Mouse (Mus musculus): ENCODE data around the gene Gale. TPM values are rescaled to one million over a fixed set of nuclear protein-coding genes. Genes with fewer than 3 reads are reported as not detected.

Gene Gale
- polyA plus RNA-seq, 1 experiment from 2014 or later = 62.2 TPM

DNA sequence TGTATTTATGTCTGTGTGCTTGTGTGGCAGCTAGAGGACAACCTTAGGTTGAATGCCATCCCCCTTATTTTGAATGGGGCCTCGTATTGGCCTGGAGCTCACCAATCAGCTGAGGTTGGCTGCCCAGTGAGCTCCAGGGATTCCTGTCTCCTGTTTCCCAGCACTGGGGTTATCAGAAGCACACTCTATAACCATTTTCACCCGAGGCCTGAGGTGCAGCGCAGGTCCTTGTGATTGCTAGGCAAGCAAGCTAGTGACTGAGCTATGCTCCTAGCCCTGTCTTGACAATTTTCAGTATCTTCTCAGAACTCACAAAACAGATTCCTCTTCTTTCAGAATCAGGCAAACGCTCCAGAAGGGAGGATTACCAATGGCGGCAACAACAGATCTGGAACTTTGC is 21.0 kb downstream of the Gale start:
- ATAC-seq (replicated peaks; ENCODE audit: low FRiP score, low TSS enrichment, low read depth) = no peak
- 83% methylated on average over 5 of the region's 5 CpGs for WGBS
- H3K9ac ChIP-seq (ENCODE audit: low read length) = no peak overlapping the region
- H3K27ac ChIP-seq (ENCODE audit: low read depth) = no peak overlapping the region
- no peak overlapping the region for H3K4me2 ChIP-seq (ENCODE audit: low read length)
- peaks cover 11% of the 10 kb centered on the region for H3K4me1 ChIP-seq (replicated peaks; ENCODE audit: control insufficient read depth, insufficient read depth, low read length)
- no peaks in the 10 kb centered on the region for H3K9me3 ChIP-seq (ENCODE audit: control insufficient read depth, low read length)
- H3K4me3 ChIP-seq (ENCODE audit: low read depth, low read length) = no peak overlapping the region
- no peaks in the 10 kb centered on the region for H3K27me3 ChIP-seq (replicated peaks; ENCODE audit: control insufficient read depth, insufficient read depth, low read length)
- H3K36me3 ChIP-seq (ENCODE audit: control insufficient read depth, insufficient read depth, low read length) = peaks cover 30% of the 10 kb centered on the region
- no peak for DNase-seq (ENCODE audit: low spot score)

- no peak overlapping the region for H3K4me2 ChIP-seq (ENCODE audit: low read length)
These were observed 21.7 kb downstream of the Gale start for GRCm38 (mm10) chr4:135985193-135985592.

GRCm38 (mm10) chr4:135985769-135986168 is 22.2 kb downstream of the Gale start:
- no peaks in the 10 kb centered on the region for H3K27me3 ChIP-seq (replicated peaks; ENCODE audit: control insufficient read depth, insufficient read depth, low read length)
- 85% methylated on average over 7 of the region's 7 CpGs for WGBS

More at GRCm38 (mm10) chr4:135985193-135985592, 21.7 kb downstream of the Gale start:
- no peak for ATAC-seq (replicated peaks; ENCODE audit: low FRiP score, low TSS enrichment, low read depth)
- Histone ChIP-seq H3K27me3 (replicated peaks; ENCODE audit: control insufficient read depth, insufficient read depth, low read length) (no peaks in the 10 kb centered on the region), H3K9ac (ENCODE audit: low read length) (no peak overlapping the region), H3K27ac (ENCODE audit: low read depth) (no peak overlapping the region), H3K36me3 (ENCODE audit: control insufficient read depth, insufficient read depth, low read length) (peaks cover 30% of the 10 kb centered on the region), H3K4me3 (ENCODE audit: low read depth, low read length) (peak overlapping the region; percentile 96; the same call in 1 of the 2 replicates), H3K9me3 (ENCODE audit: control insufficient read depth, low read length) (no peaks in the 10 kb centered on the region), H3K4me1 (replicated peaks; ENCODE audit: control insufficient read depth, insufficient read depth, low read length) (peaks cover 11% of the 10 kb centered on the region)
- 94% methylated on average over 5 of the region's 5 CpGs for WGBS
- DNase-seq (ENCODE audit: low spot score) = no peak

GRCm38 (mm10) chr4:135986301-135986942 is 22.9 kb downstream of the Gale start:
- Histone ChIP-seq H3K4me2 (ENCODE audit: low read length) (peak overlapping the region; percentile 61), H3K4me1 (replicated peaks; ENCODE audit: control insufficient read depth, insufficient read depth, low read length) (peaks cover 11% of the 10 kb centered on the region), H3K27me3 (replicated peaks; ENCODE audit: control insufficient read depth, insufficient read depth, low read length) (no peaks in the 10 kb centered on the region), H3K9ac (ENCODE audit: low read length) (peak overlapping the region; percentile 91), H3K27ac (ENCODE audit: low read depth) (peak overlapping the region; percentile 68; the same call in 1 of the 2 replicates), H3K4me3 (ENCODE audit: low read depth, low read length) (peak overlapping the region; percentile 96), H3K36me3 (ENCODE audit: control insufficient read depth, insufficient read depth, low read length) (peaks cover 30% of the 10 kb centered on the region), H3K9me3 (ENCODE audit: control insufficient read depth, low read length) (no peaks in the 10 kb centered on the region)
- 8% methylated on average over 23 of the region's 23 CpGs for WGBS
- peak; percentile 55 for DNase-seq (ENCODE audit: low spot score)
- ATAC-seq (replicated peaks; ENCODE audit: low FRiP score, low TSS enrichment, low read depth) = 0 out of 2 replicates have a peak, but pooled peaks have one; percentile 4

More at GRCm38 (mm10) chr4:135985769-135986168, 22.2 kb downstream of the Gale start:
- H3K4me1 ChIP-seq (replicated peaks; ENCODE audit: control insufficient read depth, insufficient read depth, low read length) = peaks cover 11% of the 10 kb centered on the region
- H3K9me3 ChIP-seq (ENCODE audit: control insufficient read depth, low read length) = no peaks in the 10 kb centered on the region
- H3K9ac ChIP-seq (ENCODE audit: low read length) = peak overlapping the region; percentile 91
- ATAC-seq (replicated peaks; ENCODE audit: low FRiP score, low TSS enrichment, low read depth) = no peak
- no peak overlapping the region for H3K27ac ChIP-seq (ENCODE audit: low read depth)
- peak overlapping the region; percentile 96 for H3K4me3 ChIP-seq (ENCODE audit: low read depth, low read length)
- H3K36me3 ChIP-seq (ENCODE audit: control insufficient read depth, insufficient read depth, low read length) = peaks cover 30% of the 10 kb centered on the region
- DNase-seq (ENCODE audit: low spot score) = no peak
- peak overlapping the region; percentile 61 for H3K4me2 ChIP-seq (ENCODE audit: low read length)

DNA sequence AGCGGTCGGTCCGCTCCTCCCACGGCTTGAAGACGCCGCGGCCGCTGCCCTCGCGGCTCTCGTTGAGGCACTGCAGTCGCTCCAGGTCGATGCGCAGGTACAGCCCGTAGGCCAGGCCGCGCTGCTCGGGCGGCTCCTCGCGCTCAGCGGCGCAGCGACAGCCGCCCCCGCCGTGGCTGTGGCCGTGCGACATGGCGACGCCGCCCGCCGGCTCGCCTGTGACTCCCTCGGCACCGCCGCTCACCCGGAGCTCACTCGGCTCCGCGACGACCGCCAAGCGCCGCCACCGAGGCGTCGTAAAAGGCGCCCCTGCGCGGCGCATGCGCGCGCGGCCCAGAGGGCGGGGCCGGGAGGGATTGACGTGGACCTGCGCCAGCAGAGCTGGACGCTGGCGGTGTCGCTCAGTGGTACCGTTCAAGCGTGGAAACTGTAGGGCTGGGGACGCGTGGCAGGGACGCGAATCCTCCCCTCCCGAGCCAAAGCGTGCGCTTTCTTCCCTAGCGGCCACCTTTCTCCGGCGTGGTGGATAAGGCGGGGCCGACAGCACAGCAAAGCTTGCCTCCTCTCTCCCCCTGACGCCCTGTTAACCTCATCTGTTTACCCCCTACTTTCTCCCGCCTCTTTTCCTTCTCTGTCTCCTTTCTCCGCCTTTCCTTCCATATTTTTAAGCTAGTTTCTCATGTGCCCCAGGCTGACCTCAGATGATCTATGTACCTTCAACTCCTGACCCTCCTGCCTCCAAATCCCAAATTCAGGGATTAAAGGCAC is 23.6 kb downstream of the Gale start, which contains the start of gene Pithd1:
TSS of gene Pithd1 (minus strand) at position 322 of the 768 bp plus-strand sequence.
- Histone ChIP-seq H3K36me3 (ENCODE audit: control insufficient read depth, insufficient read depth, low read length) (peaks cover 28% of the 10 kb centered on the region), H3K4me3 (ENCODE audit: low read depth, low read length) (peak within 1 kb of the TSS; percentile 96), H3K4me2 (ENCODE audit: low read length) (peak within 1 kb of the TSS; percentile 61), H3K9me3 (ENCODE audit: control insufficient read depth, low read length) (no peaks in the 10 kb centered on the region), H3K27ac (ENCODE audit: low read depth) (peak within 1 kb of the TSS; percentile 68), H3K4me1 (replicated peaks; ENCODE audit: control insufficient read depth, insufficient read depth, low read length) (peaks cover 11% of the 10 kb centered on the region), H3K27me3 (replicated peaks; ENCODE audit: control insufficient read depth, insufficient read depth, low read length) (no peaks in the 10 kb centered on the region), H3K9ac (ENCODE audit: low read length) (peak within 1 kb of the TSS; percentile 91)
- under 1% methylated on average over 81 of the region's 81 CpGs for WGBS
- DNase-seq (ENCODE audit: low spot score) (peak; percentile 95), ATAC-seq (replicated peaks; ENCODE audit: low FRiP score, low TSS enrichment, low read depth) (peak; percentile 88)

- Histone ChIP-seq H3K4me3 (ENCODE audit: low read depth, low read length) (peak overlapping the region; percentile 96), H3K4me2 (ENCODE audit: low read length) (peak overlapping the region; percentile 61), H3K27ac (ENCODE audit: low read depth) (peak overlapping the region; percentile 68), H3K9ac (ENCODE audit: low read length) (peak overlapping the region; percentile 91), H3K36me3 (ENCODE audit: control insufficient read depth, insufficient read depth, low read length) (peaks cover 24% of the 10 kb centered on the region), H3K9me3 (ENCODE audit: control insufficient read depth, low read length) (no peaks in the 10 kb centered on the region), H3K27me3 (replicated peaks; ENCODE audit: control insufficient read depth, insufficient read depth, low read length) (no peaks in the 10 kb centered on the region), H3K4me1 (replicated peaks; ENCODE audit: control insufficient read depth, insufficient read depth, low read length) (peaks cover 11% of the 10 kb centered on the region)
- ATAC-seq (replicated peaks; ENCODE audit: low FRiP score, low TSS enrichment, low read depth) (no peak), DNase-seq (ENCODE audit: low spot score) (no peak)
- WGBS = 61% methylated on average over 9 of the region's 9 CpGs
These were observed 24.2 kb downstream of the Gale start for GRCm38 (mm10) chr4:135987714-135988113.

GRCm38 (mm10) chr4:135993941-135994340 is 30.4 kb downstream of the Gale start:
- H3K9me3 ChIP-seq (ENCODE audit: control insufficient read depth, low read length) = no peaks in the 10 kb centered on the region
- no peak for ATAC-seq (replicated peaks; ENCODE audit: low FRiP score, low TSS enrichment, low read depth)
- no peak for DNase-seq (ENCODE audit: low spot score)
- no peak overlapping the region for H3K4me2 ChIP-seq (ENCODE audit: low read length)
- no peak overlapping the region for H3K27ac ChIP-seq (ENCODE audit: low read depth)
- 96% methylated on average over 6 of the region's 6 CpGs for WGBS
- H3K4me1 ChIP-seq (replicated peaks; ENCODE audit: control insufficient read depth, insufficient read depth, low read length) = no peaks in the 10 kb centered on the region
- no peaks in the 10 kb centered on the region for H3K36me3 ChIP-seq (ENCODE audit: control insufficient read depth, insufficient read depth, low read length)
- H3K27me3 ChIP-seq (replicated peaks; ENCODE audit: control insufficient read depth, insufficient read depth, low read length) = no peaks in the 10 kb centered on the region
- H3K9ac ChIP-seq (ENCODE audit: low read length) = no peak overlapping the region
- no peak overlapping the region for H3K4me3 ChIP-seq (ENCODE audit: low read depth, low read length)

DNA sequence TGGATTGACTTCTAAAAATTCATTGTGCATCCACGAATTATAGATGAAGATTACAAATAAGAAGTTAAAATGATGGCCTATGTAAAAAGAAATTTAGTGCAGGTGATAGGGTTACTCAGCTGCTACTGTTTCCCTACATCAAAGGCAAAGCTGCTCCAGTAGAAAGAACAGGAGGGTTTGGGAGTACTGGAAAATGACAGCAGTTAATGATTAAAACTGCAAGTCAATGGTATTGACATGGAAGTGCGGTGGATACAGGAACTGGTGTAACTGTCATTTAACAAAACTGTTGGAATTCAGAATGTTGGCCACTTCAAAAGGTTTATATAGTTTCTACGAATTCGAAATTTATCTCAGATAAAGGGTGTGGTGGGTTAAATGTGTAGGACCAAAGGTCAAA is 31.6 kb downstream of the Gale start:
- ATAC-seq (replicated peaks; ENCODE audit: low FRiP score, low TSS enrichment, low read depth) (no peak), DNase-seq (ENCODE audit: low spot score) (no peak)
- no peaks in the 10 kb centered on the region for H3K4me1 ChIP-seq (replicated peaks; ENCODE audit: control insufficient read depth, insufficient read depth, low read length)
- H3K9ac ChIP-seq (ENCODE audit: low read length) = no peak overlapping the region
- no peak overlapping the region for H3K27ac ChIP-seq (ENCODE audit: low read depth)
- H3K4me2 ChIP-seq (ENCODE audit: low read length) = no peak overlapping the region
- no peaks in the 10 kb centered on the region for H3K36me3 ChIP-seq (ENCODE audit: control insufficient read depth, insufficient read depth, low read length)
- no peaks in the 10 kb centered on the region for H3K27me3 ChIP-seq (replicated peaks; ENCODE audit: control insufficient read depth, insufficient read depth, low read length)
- no peak overlapping the region for H3K4me3 ChIP-seq (ENCODE audit: low read depth, low read length)
- 85% methylated on average over 4 of the region's 4 CpGs for WGBS
- H3K9me3 ChIP-seq (ENCODE audit: control insufficient read depth, low read length) = no peaks in the 10 kb centered on the region

Measured in intestine, embryonic 14.5 days (tissue).